Mouse (Mus musculus) liver, embryonic 14.5 days (tissue): Measurements from ENCODE around the gene Zfyve26. TPM values are rescaled to one million over a fixed set of nuclear protein-coding genes. Genes with fewer than 3 reads are reported as not detected.
"Not testable (repeated sequence)": the region's sequence is repeated elsewhere in the genome, so short reads cannot be mapped to it uniquely, and the experiment has no call there.

Experiments
- ATAC-seq: fragments of 200-750 bp; cut with Nextera tagmentation; 2 replicates; pipeline ENCODE4 v1.8.0; 2017; ENCODE audit warnings: moderate number of reproducible peaks, mild to moderate bottlenecking, moderate library complexity; ENCODE audit not compliant: insufficient read depth
- DNase-seq, 3 experiments: peaks; one replicate each; pipeline ENCODE4 v3.0.0-alpha.2; 2012 to 2013; ENCODE audit warnings: low read depth in 3 of 3, low spot score in 3 of 3
- H3K27ac ChIP-seq: fragments of 300-500 bp; sonication (generic); 2 replicates; pipeline ENCODE4 v1.5.1; 2014; ENCODE audit warnings: moderate library complexity, mild to moderate bottlenecking, control low read depth, inconsistent platforms
- H3K27me3 ChIP-seq: fragments of 300-500 bp; sonication (generic); 2 replicates; pipeline ENCODE4 v1.6.1; 2014; ENCODE audit warnings: mild to moderate bottlenecking, low read length, moderate library complexity; ENCODE audit not compliant: control insufficient read depth, insufficient read depth
- H3K36me3 ChIP-seq: fragments of 300-500 bp; sonication (generic); replicated peaks from 2 replicates; pipeline ENCODE4 v1.6.1; 2014; ENCODE audit warnings: low read depth; ENCODE audit not compliant: control insufficient read depth, insufficient read depth
- H3K4me1 ChIP-seq, 2 experiments: fragments of 200-500 bp in 1 of 2; fragments of 300-500 bp in 1 of 2; sonication (generic) in 1 of 2; replicated peaks; 2 replicates each; pipeline ENCODE4 v1.6.1; 2012 to 2014; ENCODE audit warnings: antibody characterized with exemption in 1 of 2, inconsistent platforms in 1 of 2, low read length in 1 of 2; ENCODE audit not compliant: control insufficient read depth in 2 of 2, insufficient read depth in 2 of 2
- H3K4me2 ChIP-seq: fragments of 300-500 bp; sonication (generic); 2 replicates; pipeline ENCODE4 v1.6.1; 2014; ENCODE audit warnings: low read depth, mild to moderate bottlenecking, control low read depth, moderate library complexity
- H3K4me3 ChIP-seq, 2 experiments: fragments of 200-500 bp in 1 of 2; fragments of 300-500 bp in 1 of 2; sonication (generic) in 1 of 2; 2 replicates each; pipeline ENCODE4 v1.5.1; 2012 to 2014; ENCODE audit warnings: low read depth in 2 of 2, low read length in 2 of 2, mild to moderate bottlenecking in 2 of 2, control low read depth in 1 of 2, inconsistent platforms in 1 of 2, moderate library complexity in 1 of 2; ENCODE audit not compliant: insufficient read depth in 1 of 2
- H3K9ac ChIP-seq: fragments of 300-500 bp; sonication (generic); replicated peaks from 2 replicates; pipeline ENCODE4 v1.6.1; 2014; ENCODE audit warnings: mild to moderate bottlenecking, control low read depth, moderate library complexity
- H3K9me3 ChIP-seq: fragments of 300-500 bp; sonication (generic); 2 replicates; pipeline ENCODE4 v1.6.1; 2016; ENCODE audit warnings: low read length, mixed read lengths; ENCODE audit not compliant: control insufficient read depth
- CTCF ChIP-seq: IDR thresholded peaks from 2 replicates; pipeline ENCODE4 v1.5.1; 2016; ENCODE audit warnings: antibody characterized with exemption, low read depth, control low read depth
- EP300 ChIP-seq: IDR thresholded peaks from 2 replicates; pipeline ENCODE4 v1.6.1; 2016; ENCODE audit warnings: antibody characterized with exemption, low read depth
- WGBS: fragments of 180-500 bp; shearing (Covaris S2); extraction: QIAGEN DNeasy Blood & Tissue Kit; methylation state at CpG from one replicate; pipeline ENCODE4 v1.1.7; 2014; ENCODE audit not compliant: insufficient replicate concordance; 5-methylcytosine and 5-hydroxymethylcytosine counted together
- polyA plus RNA-seq, 2 experiments: library from polyadenylated mRNA; depleted of rRNA in 1 of 2; stranded (reverse) in 1 of 2; unstranded in 1 of 2; fragments of >200 nt; fragmentation: Nextera tagmentation in 1 of 2; extraction: Ambion mirVana in 1 of 2; gene quantifications; 2 replicates each; pipeline versions ENCODE4 v1.2.1 to v1.2.3; 2012 to 2014

The Zfyve26 gene
- polyA plus RNA-seq, 2 experiments, result 7.0 to 12.5 TPM

- peaks cover under 1% of the 10 kb centered on the region; the same call in 1 of the 2 replicates for H3K36me3 ChIP-seq
- H3K4me3 ChIP-seq, result no peak overlapping the region
- H3K4me2 ChIP-seq, result no peak overlapping the region
- no peak overlapping the region for H3K27ac ChIP-seq
- TF ChIP-seq CTCF, result peak; percentile 79
- no peak for TF ChIP-seq EP300
- DNase-seq (peak; percentile 49 to 59 (median 54)), ATAC-seq (no peak)
- no peaks in the 10 kb centered on the region for H3K27me3 ChIP-seq
- peaks cover 7 to 14% of the 10 kb centered on the region in 2 experiments for H3K4me1 ChIP-seq
- WGBS, result 4% methylated on average over 3 of the region's 3 CpGs
- H3K9me3 ChIP-seq, result no peaks in the 10 kb centered on the region
- H3K9ac ChIP-seq, result no peak overlapping the region
These were observed 102.7 kb downstream of the Zfyve26 start for GRCm38 (mm10) chr12:79193441-79193840.

- TF ChIP-seq EP300 (no peak), CTCF (no peak)
- no peak for ATAC-seq
- Histone ChIP-seq H3K4me2 (peak within 1 kb of the TSS; percentile 98), H3K27ac (peak within 1 kb of the TSS; percentile 77), H3K9ac (peak within 1 kb of the TSS; percentile 79), H3K36me3 (peaks cover 9% of the 10 kb centered on the region), H3K4me1 (peaks cover 7 to 14% of the 10 kb centered on the region in 2 experiments), H3K4me3 (peak within 1 kb of the TSS; percentile 83 to 86), H3K9me3 (no peaks in the 10 kb centered on the region), H3K27me3 (no peaks in the 10 kb centered on the region)
- no peak for DNase-seq
- 56% methylated on average over 6 of the region's 6 CpGs for WGBS
These were observed 103.9 kb downstream of the Zfyve26 start, which contains the start of gene Rdh11 for GRCm38 (mm10) chr12:79192193-79192592. TSS of gene Rdh11 (minus strand) at chr12:79192293.

- WGBS, result 4% methylated on average over 14 of the region's 14 CpGs
- Histone ChIP-seq H3K4me3 (peak overlapping the region; percentile 83 to 86), H3K9me3 (no peaks in the 10 kb centered on the region), H3K27me3 (no peaks in the 10 kb centered on the region), H3K4me1 (peaks cover 7 to 14% of the 10 kb centered on the region in 2 experiments), H3K27ac (peak overlapping the region; percentile 77; the same call in 1 of the 2 replicates), H3K4me2 (peak overlapping the region; percentile 98), H3K36me3 (peaks cover 14% of the 10 kb centered on the region), H3K9ac (peak overlapping the region; percentile 79)
- DNase-seq, result peak; percentile 72 to 79 (median 74)
- peak; percentile 73 for TF ChIP-seq CTCF
- TF ChIP-seq EP300, result no peak
- peak; percentile 73 for ATAC-seq
These were observed 104.4 kb downstream of the Zfyve26 start for GRCm38 (mm10) chr12:79191701-79192100.

- ATAC-seq (peak; percentile 97), DNase-seq (peak; percentile 84 to 87 (median 84))
- 0% methylated on average over 18 of the region's 18 CpGs for WGBS
- TF ChIP-seq CTCF, result peak; percentile 51
- TF ChIP-seq EP300, result no peak
- peak overlapping the region; percentile 83 to 86 for H3K4me3 ChIP-seq
- H3K36me3 ChIP-seq, result peaks cover 18% of the 10 kb centered on the region
- H3K27ac ChIP-seq, result peak overlapping the region; percentile 77
- H3K9me3 ChIP-seq, result no peaks in the 10 kb centered on the region
- H3K4me2 ChIP-seq, result peak overlapping the region; percentile 98
- peaks cover 7 to 14% of the 10 kb centered on the region in 2 experiments for H3K4me1 ChIP-seq
- peak overlapping the region; percentile 79 for H3K9ac ChIP-seq
- H3K27me3 ChIP-seq, result no peaks in the 10 kb centered on the region
These were observed 105.0 kb downstream of the Zfyve26 start for GRCm38 (mm10) chr12:79190931-79191673.

- H3K27ac ChIP-seq, DNase-seq, H3K4me3 ChIP-seq, H3K27me3 ChIP-seq, ATAC-seq, H3K9me3 ChIP-seq, H3K9ac ChIP-seq, H3K4me2 ChIP-seq, H3K4me1 ChIP-seq: not testable (repeated sequence)
- H3K36me3 ChIP-seq, result peaks cover 43% of the 10 kb centered on the region
- 69% methylated on average over 6 of the region's 6 CpGs for WGBS
These were observed 110.9 kb downstream of the Zfyve26 start for GRCm38 (mm10) chr12:79185160-79185559.

Other genes with a start within 250 kb of the Zfyve26 start
- 3.1 and 5.8 TPM in 2 replicates for gene Pigh, start 206.7 kb downstream of the Zfyve26 start, polyA plus RNA-seq (2012; rRNA removed)
- 5.2 and 5.5 TPM in 2 replicates for gene Pigh, start 206.7 kb downstream of the Zfyve26 start, polyA plus RNA-seq (2014; fragmentation: Nextera tagmentation; extraction: Ambion mirVana)
- 0.04 TPM in 1 of 2 replicates, not detected in the other for gene Arg2, start 165.5 kb downstream of the Zfyve26 start, polyA plus RNA-seq (2012; rRNA removed)
- gene Arg2, start 165.5 kb downstream of the Zfyve26 start, polyA plus RNA-seq (2014; fragmentation: Nextera tagmentation; extraction: Ambion mirVana), result 0.09 TPM in 1 of 2 replicates, not detected in the other
- 9.5 and 16.0 TPM in 2 replicates for gene Vti1b, start 123.6 kb downstream of the Zfyve26 start, polyA plus RNA-seq (2012; rRNA removed)
- gene Vti1b, start 123.6 kb downstream of the Zfyve26 start, polyA plus RNA-seq (2014; fragmentation: Nextera tagmentation; extraction: Ambion mirVana), result 34.9 and 35.2 TPM in 2 replicates
- 13.3 and 16.0 TPM in 2 replicates for gene Rdh11, start 104.0 kb downstream of the Zfyve26 start, polyA plus RNA-seq (2012; rRNA removed)
- gene Rdh11, start 104.0 kb downstream of the Zfyve26 start, polyA plus RNA-seq (2014; fragmentation: Nextera tagmentation; extraction: Ambion mirVana), result 18.5 and 21.9 TPM in 2 replicates
- gene Rdh12, start 87.4 kb downstream of the Zfyve26 start, polyA plus RNA-seq (2012; rRNA removed), result 0.25 and 0.31 TPM in 2 replicates
- 0.37 and 0.40 TPM in 2 replicates for gene Rdh12, start 87.4 kb downstream of the Zfyve26 start, polyA plus RNA-seq (2014; fragmentation: Nextera tagmentation; extraction: Ambion mirVana)
- gene Rad51b, start 978 bp upstream of the Zfyve26 start, polyA plus RNA-seq (2012; rRNA removed), result 1.6 and 2.3 TPM in 2 replicates
- 5.1 and 5.5 TPM in 2 replicates for gene Rad51b, start 978 bp upstream of the Zfyve26 start, polyA plus RNA-seq (2014; fragmentation: Nextera tagmentation; extraction: Ambion mirVana)